Mouse (Mus musculus): ENCODE data around the gene Tnfrsf25. TPM values are rescaled to one million over a fixed set of nuclear protein-coding genes. Genes with fewer than 3 reads are reported as not detected.

Gene Tnfrsf25
- polyA plus RNA-seq, 1 experiment from 2014 or later = 1.4 TPM

DNA sequence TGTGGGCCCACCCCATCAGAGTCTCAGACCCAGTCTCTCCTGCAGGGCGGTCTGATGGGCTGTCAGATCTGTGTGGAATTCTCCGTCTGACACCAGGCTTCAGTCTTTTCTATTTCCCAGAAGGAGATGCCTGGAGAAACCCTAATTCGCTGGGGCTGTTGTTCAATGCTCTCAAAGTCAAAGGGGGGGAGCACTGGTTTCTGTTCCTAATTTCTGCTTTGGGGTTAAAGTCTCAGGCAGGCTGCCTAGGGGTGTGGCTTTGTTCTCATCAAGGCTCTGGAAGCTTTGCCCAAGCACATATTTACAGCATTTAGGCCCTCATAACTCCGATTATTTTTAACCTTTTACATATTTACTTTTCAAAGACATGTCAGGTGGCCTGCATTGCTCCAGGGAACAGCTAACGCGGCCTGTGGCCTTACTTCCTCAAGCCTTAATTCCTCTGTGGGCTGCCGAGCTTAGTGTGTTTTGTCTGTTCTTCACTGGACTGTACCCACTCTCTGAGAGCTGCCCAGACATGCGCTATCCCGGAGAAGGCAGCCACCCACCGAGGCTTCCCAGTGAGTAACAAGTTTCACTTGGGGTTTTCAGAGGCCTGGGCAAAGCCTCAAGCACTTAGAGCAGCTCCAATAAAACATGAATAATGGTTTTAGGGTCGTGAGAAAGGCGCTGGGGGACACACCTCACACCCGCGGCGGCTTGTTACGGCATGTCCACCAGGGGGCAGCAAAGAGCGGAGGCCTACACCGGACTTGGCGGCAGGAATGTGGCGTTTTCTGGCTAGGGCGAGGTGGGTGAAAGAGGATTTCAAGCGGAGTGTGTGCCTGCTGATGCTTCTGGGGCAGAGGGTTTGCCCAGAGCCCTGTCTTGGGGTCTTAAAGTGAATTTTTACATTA is 49.5 kb downstream of the Tnfrsf25 start:
- Histone ChIP-seq H3K9ac (ENCODE audit: low read length) (no peak overlapping the region), H3K9me3 (replicated peaks; ENCODE audit: control insufficient read depth, low read length) (no peaks in the 10 kb centered on the region), H3K4me2 (ENCODE audit: low read depth, low read length) (no peak overlapping the region), H3K36me3 (ENCODE audit: control insufficient read depth, insufficient read depth) (no peaks in the 10 kb centered on the region), H3K27ac (ENCODE audit: low read length) (no peak overlapping the region), H3K4me3 (ENCODE audit: low read length) (no peak overlapping the region), H3K27me3 (ENCODE audit: control insufficient read depth, insufficient read depth, low read length) (peaks cover 32% of the 10 kb centered on the region), H3K4me1 (ENCODE audit: control insufficient read depth, insufficient read depth, low read length) (no peaks in the 10 kb centered on the region)
- no peak for ATAC-seq (replicated peaks; ENCODE audit: extremely low read depth, insufficient read depth, low FRiP score)
- 22% methylated on average over 22 of the region's 22 CpGs for WGBS

DNA sequence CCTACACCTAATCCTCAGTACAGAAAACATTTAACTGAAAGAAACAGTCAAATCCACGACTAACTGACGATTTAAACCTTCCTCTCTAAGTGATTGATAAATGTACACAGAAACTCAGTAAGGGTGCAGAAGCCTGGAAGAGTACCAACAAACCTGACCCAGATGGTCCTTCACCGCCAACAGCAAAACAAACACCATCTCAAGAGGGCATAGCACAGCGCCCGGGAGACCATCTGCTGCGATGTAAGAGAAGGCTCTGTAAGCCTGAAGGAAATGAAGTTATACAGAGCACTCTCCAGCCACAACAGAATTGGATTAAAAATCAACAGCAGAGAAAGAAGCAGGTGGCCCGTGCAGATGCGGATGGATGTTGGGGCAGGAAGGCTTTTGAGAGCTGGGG is 52.3 kb downstream of the Tnfrsf25 start:
- H3K27ac ChIP-seq (ENCODE audit: low read length) = no peak overlapping the region
- ATAC-seq (replicated peaks; ENCODE audit: extremely low read depth, insufficient read depth, low FRiP score) = no peak

DNA sequence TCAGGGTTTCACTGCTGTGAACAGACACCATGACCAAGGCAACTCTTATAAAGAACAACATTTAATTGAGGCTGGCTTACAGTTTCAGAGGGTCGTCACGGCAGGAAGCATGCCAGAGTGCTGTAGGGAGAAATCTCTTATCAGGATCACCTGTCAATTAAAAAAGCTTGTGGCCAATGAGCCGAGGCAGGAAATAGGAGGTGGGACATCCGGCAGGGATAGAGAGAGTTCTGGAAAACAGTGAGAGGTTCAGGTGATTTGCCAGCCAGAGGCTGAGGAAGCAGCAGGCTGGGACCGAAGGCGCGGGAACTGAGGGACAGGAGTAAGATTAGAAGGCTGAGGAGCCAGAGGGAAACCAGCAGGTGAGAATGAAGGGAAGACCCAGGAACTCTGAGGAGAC is 53.4 kb downstream of the Tnfrsf25 start:
- Histone ChIP-seq H3K4me2 (ENCODE audit: low read depth, low read length) (no peak overlapping the region), H3K9ac (ENCODE audit: low read length) (no peak overlapping the region), H3K9me3 (replicated peaks; ENCODE audit: control insufficient read depth, low read length) (no peaks in the 10 kb centered on the region), H3K4me3 (ENCODE audit: low read length) (no peak overlapping the region), H3K27me3 (ENCODE audit: control insufficient read depth, insufficient read depth, low read length) (peaks cover 4% of the 10 kb centered on the region; the same call in 1 of the 2 replicates), H3K36me3 (ENCODE audit: control insufficient read depth, insufficient read depth) (no peaks in the 10 kb centered on the region), H3K27ac (ENCODE audit: low read length) (no peak overlapping the region), H3K4me1 (ENCODE audit: control insufficient read depth, insufficient read depth, low read length) (no peaks in the 10 kb centered on the region)
- 70% methylated on average over 7 of the region's 7 CpGs for WGBS
- ATAC-seq (replicated peaks; ENCODE audit: extremely low read depth, insufficient read depth, low FRiP score) = no peak

More for the DNA sequence above, 52.3 kb downstream of the Tnfrsf25 start:
- whole genome bisulfite sequencing = 72% methylated on average over 8 of the region's 8 CpGs
- H3K9me3 ChIP-seq (replicated peaks; ENCODE audit: control insufficient read depth, low read length) = no peaks in the 10 kb centered on the region
- no peaks in the 10 kb centered on the region for H3K36me3 ChIP-seq (ENCODE audit: control insufficient read depth, insufficient read depth)
- H3K4me3 ChIP-seq (ENCODE audit: low read length) = no peak overlapping the region
- no peak overlapping the region for H3K9ac ChIP-seq (ENCODE audit: low read length)
- no peaks in the 10 kb centered on the region for H3K4me1 ChIP-seq (ENCODE audit: control insufficient read depth, insufficient read depth, low read length)
- peaks cover 5% of the 10 kb centered on the region; the same call in 1 of the 2 replicates for H3K27me3 ChIP-seq (ENCODE audit: control insufficient read depth, insufficient read depth, low read length)
- H3K4me2 ChIP-seq (ENCODE audit: low read depth, low read length) = no peak overlapping the region

Other genes starting within 250 kb of the Tnfrsf25 start
- gene Dnajc11, start 182.2 kb upstream of the Tnfrsf25 start, polyA plus RNA-seq (2015; fragmentation: Nextera tagmentation; extraction: Ambion mirVana) = 57.7 and 63.8 TPM in 2 replicates
- 28.8 and 31.2 TPM in 2 replicates for gene Thap3, start 126.9 kb upstream of the Tnfrsf25 start, polyA plus RNA-seq (2015; fragmentation: Nextera tagmentation; extraction: Ambion mirVana)
- gene Phf13, start 119.7 kb upstream of the Tnfrsf25 start, polyA plus RNA-seq (2015; fragmentation: Nextera tagmentation; extraction: Ambion mirVana) = 15.4 and 17.1 TPM in 2 replicates
- gene Klhl21, start 107.1 kb upstream of the Tnfrsf25 start, polyA plus RNA-seq (2015; fragmentation: Nextera tagmentation; extraction: Ambion mirVana) = 27.2 and 33.1 TPM in 2 replicates
- gene Zbtb48, start 88.3 kb upstream of the Tnfrsf25 start, polyA plus RNA-seq (2015; fragmentation: Nextera tagmentation; extraction: Ambion mirVana) = 13.5 and 14.5 TPM in 2 replicates
- gene Tas1r1, start 77.4 kb upstream of the Tnfrsf25 start, polyA plus RNA-seq (2015; fragmentation: Nextera tagmentation; extraction: Ambion mirVana) = 0.29 and 0.39 TPM in 2 replicates
- 17.1 and 17.8 TPM in 2 replicates for gene Nol9, start 76.6 kb upstream of the Tnfrsf25 start, polyA plus RNA-seq (2015; fragmentation: Nextera tagmentation; extraction: Ambion mirVana)
- gene Plekhg5, start 43.4 kb upstream of the Tnfrsf25 start, polyA plus RNA-seq (2015; fragmentation: Nextera tagmentation; extraction: Ambion mirVana) = 11.9 and 13.4 TPM in 2 replicates
- gene Espn, start 36.4 kb downstream of the Tnfrsf25 start, polyA plus RNA-seq (2015; fragmentation: Nextera tagmentation; extraction: Ambion mirVana) = 1.3 and 1.5 TPM in 2 replicates
- gene Hes2, start 42.9 kb downstream of the Tnfrsf25 start, polyA plus RNA-seq (2015; fragmentation: Nextera tagmentation; extraction: Ambion mirVana) = 0.14 TPM in 1 of 2 replicates, not detected in the other
- 67.7 and 68.0 TPM in 2 replicates for gene Acot7, start 62.2 kb downstream of the Tnfrsf25 start, polyA plus RNA-seq (2015; fragmentation: Nextera tagmentation; extraction: Ambion mirVana)
- gene Gpr153, start 158.3 kb downstream of the Tnfrsf25 start, polyA plus RNA-seq (2015; fragmentation: Nextera tagmentation; extraction: Ambion mirVana) = 8.4 and 10.4 TPM in 2 replicates
- gene Hes3, start 175.7 kb downstream of the Tnfrsf25 start, polyA plus RNA-seq (2015; fragmentation: Nextera tagmentation; extraction: Ambion mirVana) = not detected in 2 replicates
- 19.3 and 23.3 TPM in 2 replicates for gene Icmt, start 181.3 kb downstream of the Tnfrsf25 start, polyA plus RNA-seq (2015; fragmentation: Nextera tagmentation; extraction: Ambion mirVana)
- gene Rnf207, start 203.1 kb downstream of the Tnfrsf25 start, polyA plus RNA-seq (2015; fragmentation: Nextera tagmentation; extraction: Ambion mirVana) = 118 and 122 TPM in 2 replicates
- gene Rpl22, start 209.8 kb downstream of the Tnfrsf25 start, polyA plus RNA-seq (2015; fragmentation: Nextera tagmentation; extraction: Ambion mirVana) = 186 and 190 TPM in 2 replicates
- gene Chd5, start 222.7 kb downstream of the Tnfrsf25 start, polyA plus RNA-seq (2015; fragmentation: Nextera tagmentation; extraction: Ambion mirVana) = 0.02 and 0.04 TPM in 2 replicates

All from heart, embryonic 16.5 days (tissue).